Mouse (Mus musculus) embryo, embryonic 10 days (tissue): ENCODE measurements around the gene Ddx18.

ENCODE experiments used
- DNase-seq: peaks from one replicate; pipeline ENCODE4 v3.0.0-alpha.2; 2015; ENCODE audit warnings: low spot score

The Ddx18 gene

GRCm38 (mm10) chr1:121527600-121528398 lies 40.0 kb downstream of the Ddx18 start:
- DNase-seq: peak; percentile 23

DNA sequence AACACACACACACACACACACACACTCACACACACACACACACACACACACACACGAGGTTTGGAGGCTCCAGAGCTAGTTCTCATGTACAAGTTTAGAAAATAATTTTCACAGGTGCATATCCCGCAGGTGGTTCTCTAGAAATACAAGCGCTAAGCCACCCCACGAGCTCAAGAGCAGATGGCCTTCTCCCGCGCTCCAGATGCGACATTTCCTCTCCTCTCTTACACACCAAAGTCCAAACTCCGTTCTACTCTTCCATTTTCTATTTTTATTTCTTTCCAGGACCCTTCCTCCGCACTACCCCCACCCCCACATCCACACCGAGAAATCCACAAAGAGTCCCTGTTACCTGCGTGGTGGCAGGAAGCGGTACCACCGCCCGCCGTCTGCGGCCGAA lies 40.7 kb downstream of the Ddx18 start:
- DNase-seq: no peak

DNA sequence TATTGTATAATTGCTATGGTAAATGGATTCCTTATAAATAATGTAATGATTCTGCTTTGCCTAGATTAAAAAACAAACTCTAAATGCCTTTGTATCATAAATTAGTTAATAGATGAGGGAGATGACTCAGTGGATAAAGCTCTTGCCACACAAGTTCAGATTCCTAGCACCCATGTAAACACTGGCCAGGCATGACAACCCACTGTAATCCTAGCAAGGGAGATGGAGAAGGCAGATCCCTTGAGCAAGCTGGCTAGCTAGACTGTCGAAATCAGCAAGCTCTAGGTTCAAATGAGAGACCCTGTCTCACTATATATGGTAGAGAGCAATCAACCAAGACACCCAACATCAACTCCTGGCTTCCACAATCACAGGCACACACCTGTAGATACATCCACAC lies 49.2 kb downstream of the Ddx18 start:
- no peak for DNase-seq

- no peak for DNase-seq
Measured at GRCm38 (mm10) chr1:121511966-121512365, 55.8 kb downstream of the Ddx18 start.

GRCm38 (mm10) chr1:121511186-121511585 lies 56.6 kb downstream of the Ddx18 start:
- DNase-seq: no peak

GRCm38 (mm10) chr1:121510420-121511140 lies 57.2 kb downstream of the Ddx18 start:
- no peak for DNase-seq

DNA sequence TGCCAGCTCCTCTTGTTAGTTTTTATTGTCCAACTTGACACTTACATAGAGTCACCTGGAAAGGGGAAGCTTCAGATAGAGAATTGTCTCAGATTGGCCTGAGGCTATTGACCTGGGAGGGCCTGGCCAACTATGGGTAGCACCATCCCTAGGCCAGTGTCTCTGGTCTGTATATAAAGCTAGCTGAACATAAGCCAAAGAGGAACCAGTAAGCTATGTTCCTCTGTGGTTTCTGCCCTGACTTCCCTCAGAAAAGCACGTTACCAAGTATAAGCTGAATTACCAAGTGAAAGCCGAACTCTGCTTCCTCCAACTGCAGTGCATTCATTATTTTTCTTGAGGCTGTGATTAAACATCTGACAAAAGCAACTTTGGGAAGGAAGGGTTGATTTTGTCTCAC lies 59.1 kb downstream of the Ddx18 start:
- DNase-seq: no peak
